8 mouse cellular contexts compared by ENCODE assay signal in the genomic region with DNA sequence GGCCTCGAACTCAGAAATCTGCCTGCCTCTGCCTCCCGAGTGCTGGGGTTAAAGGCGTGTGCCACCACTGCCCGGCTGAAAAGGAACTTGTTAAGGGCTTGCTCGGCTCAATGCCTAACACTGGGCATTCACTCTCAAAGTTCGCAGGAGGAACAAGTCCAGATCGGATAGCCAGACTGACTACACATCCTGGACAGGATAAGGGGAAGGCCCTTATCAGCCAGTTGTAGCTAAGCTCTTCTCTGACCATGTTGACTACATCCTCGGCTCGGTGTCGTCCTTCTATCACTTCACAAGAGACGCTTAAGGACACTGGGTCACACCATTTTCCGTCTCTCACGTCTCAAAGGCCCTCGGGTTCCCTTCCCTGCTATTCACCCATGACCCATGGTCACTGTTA. TPM values are rescaled to one million over a fixed set of nuclear protein-coding genes. Genes with fewer than 3 reads are reported as not detected.
DNase-seq lines count a peak whose midpoint lies in the region; ATAC-seq lines count a peak whose summit lies in the region.

No protein-coding gene starts in this region.

- no peak for DNase-seq in neural tube, embryonic 11.5 days (ENCODE audit: low spot score)
- no peak for DNase-seq in neural tube, embryonic 10.5 days (ENCODE audit: extremely low spot score, low spot score)
- DNase-seq in yolk sac, embryonic 10.5 days (ENCODE audit: low spot score): peak; percentile 16
- no peak for DNase-seq in thymus, adult 18-20 months
- no peak for DNase-seq in ovary, postnatal 14 days (ENCODE audit: low spot score)
- DNase-seq in kidney, adult 18-20 months: no peak

- 33% methylated on average over 14 of the region's 14 CpGs for WGBS in neural tube, embryonic 11.5 days
- 33% methylated on average over 14 of the region's 14 CpGs for WGBS in forebrain, embryonic 12.5 days
- WGBS in liver, embryonic 12.5 days (ENCODE audit: insufficient replicate concordance): 7% methylated on average over 14 of the region's 14 CpGs

- H3K27me3 ChIP-seq in neural tube, embryonic 11.5 days (ENCODE audit: control insufficient read depth, insufficient read depth, low read length): no peaks in the 10 kb centered on the region
- H3K27me3 ChIP-seq in forebrain, embryonic 12.5 days: no peaks in the 10 kb centered on the region
- H3K27me3 ChIP-seq in liver, embryonic 12.5 days (replicated peaks): 0 out of 2 replicates have a peak, but pooled peaks cover 4% of the 10 kb centered on the region

- peak overlapping the region; percentile 76 for H3K4me3 ChIP-seq in neural tube, embryonic 11.5 days (ENCODE audit: low read depth, low read length)
- peak overlapping the region; percentile 86 for H3K4me3 ChIP-seq in forebrain, embryonic 12.5 days (replicated peaks)
- H3K4me3 ChIP-seq in liver, embryonic 12.5 days: peak overlapping the region; percentile 96

- peaks cover 7% of the 10 kb centered on the region; the same call in 1 of the 2 replicates for H3K4me1 ChIP-seq in neural tube, embryonic 11.5 days (ENCODE audit: control insufficient read depth, insufficient read depth, low read length)
- H3K4me1 ChIP-seq in forebrain, embryonic 12.5 days: peaks cover 26% of the 10 kb centered on the region
- peaks cover 47% of the 10 kb centered on the region for H3K4me1 ChIP-seq in liver, embryonic 12.5 days

- peaks cover 10% of the 10 kb centered on the region; the same call in 1 of the 2 replicates for H3K36me3 ChIP-seq in neural tube, embryonic 11.5 days (ENCODE audit: control insufficient read depth, insufficient read depth, low read length)
- peaks cover 30% of the 10 kb centered on the region for H3K36me3 ChIP-seq in forebrain, embryonic 12.5 days (replicated peaks)
- peaks cover 38% of the 10 kb centered on the region for H3K36me3 ChIP-seq in liver, embryonic 12.5 days

- peak overlapping the region; percentile 54; the same call in 1 of the 2 replicates for H3K27ac ChIP-seq in neural tube, embryonic 11.5 days (ENCODE audit: low read depth, low read length)
- peak overlapping the region; percentile 75 for H3K27ac ChIP-seq in forebrain, embryonic 12.5 days
- H3K27ac ChIP-seq in liver, embryonic 12.5 days: peak overlapping the region; percentile 89

- H3K9ac ChIP-seq in neural tube, embryonic 11.5 days (ENCODE audit: low read length): peak overlapping the region; percentile 86
- H3K9ac ChIP-seq in forebrain, embryonic 12.5 days: peak overlapping the region; percentile 93
- peak overlapping the region; percentile 92 for H3K9ac ChIP-seq in liver, embryonic 12.5 days

- peak overlapping the region; percentile 96 for H3K4me2 ChIP-seq in neural tube, embryonic 11.5 days (ENCODE audit: low read depth)
- H3K4me2 ChIP-seq in forebrain, embryonic 12.5 days: peak overlapping the region; percentile 73
- peak overlapping the region; percentile 95 for H3K4me2 ChIP-seq in liver, embryonic 12.5 days

- H3K9me3 ChIP-seq in neural tube, embryonic 11.5 days (ENCODE audit: control insufficient read depth, low read length): no peaks in the 10 kb centered on the region
- H3K9me3 ChIP-seq in forebrain, embryonic 12.5 days: no peaks in the 10 kb centered on the region
- no peaks in the 10 kb centered on the region for H3K9me3 ChIP-seq in liver, embryonic 12.5 days (replicated peaks)

- ATAC-seq in neural tube, embryonic 11.5 days (ENCODE audit: insufficient read depth, low FRiP score, low TSS enrichment): 0 out of 2 replicates have a peak, but pooled peaks have one; percentile 27
- no peak for ATAC-seq in forebrain, embryonic 12.5 days (ENCODE audit: low FRiP score)
- peak; percentile 48 for ATAC-seq in liver, embryonic 12.5 days

RNA-seq across cellular contexts. Expression of a gene that starts 0.5 kb away (rescaled TPM):
- polyA plus RNA-seq in neural tube, embryonic 11.5 days (2014; fragmentation: Nextera tagmentation; extraction: Ambion mirVana): 12.0 and 14.4 TPM in 2 replicates
- polyA plus RNA-seq in forebrain, embryonic 12.5 days (2016; fragmentation: Nextera tagmentation; extraction: Ambion mirVana): 8.6 and 10.9 TPM in 2 replicates
- 8.1 and 9.6 TPM in 2 replicates for polyA plus RNA-seq in liver, embryonic 12.5 days (2016; fragmentation: Nextera tagmentation; extraction: Ambion mirVana)

RNA-seq across cellular contexts. Expression of a gene that starts 0.5 kb away (rescaled TPM):
- polyA plus RNA-seq in neural tube, embryonic 11.5 days (2014; fragmentation: Nextera tagmentation; extraction: Ambion mirVana): 26.4 and 29.0 TPM in 2 replicates
- polyA plus RNA-seq in forebrain, embryonic 12.5 days (2016; fragmentation: Nextera tagmentation; extraction: Ambion mirVana): 34.5 and 35.4 TPM in 2 replicates
- 31.3 and 32.3 TPM in 2 replicates for polyA plus RNA-seq in liver, embryonic 12.5 days (2016; fragmentation: Nextera tagmentation; extraction: Ambion mirVana)

RNA-seq across cellular contexts. Expression of a gene that starts 4.1 kb away (rescaled TPM):
- 0.65 TPM in 1 of 2 replicates, not detected in the other for polyA plus RNA-seq in neural tube, embryonic 11.5 days (2014; fragmentation: Nextera tagmentation; extraction: Ambion mirVana)
- polyA plus RNA-seq in forebrain, embryonic 12.5 days (2016; fragmentation: Nextera tagmentation; extraction: Ambion mirVana): 0.17 and 0.38 TPM in 2 replicates
- 0.13 and 0.25 TPM in 2 replicates for polyA plus RNA-seq in liver, embryonic 12.5 days (2016; fragmentation: Nextera tagmentation; extraction: Ambion mirVana)

RNA-seq across cellular contexts. Expression of a gene that starts 10.0 kb away (rescaled TPM):
- polyA plus RNA-seq in neural tube, embryonic 11.5 days (2014; fragmentation: Nextera tagmentation; extraction: Ambion mirVana): 61.2 and 65.7 TPM in 2 replicates
- 48.2 and 50.1 TPM in 2 replicates for polyA plus RNA-seq in forebrain, embryonic 12.5 days (2016; fragmentation: Nextera tagmentation; extraction: Ambion mirVana)
- polyA plus RNA-seq in liver, embryonic 12.5 days (2016; fragmentation: Nextera tagmentation; extraction: Ambion mirVana): 22.3 and 24.2 TPM in 2 replicates

RNA-seq across cellular contexts. Expression of a gene that starts 14.9 kb away (rescaled TPM):
- not detected in 2 replicates for polyA plus RNA-seq in neural tube, embryonic 11.5 days (2014; fragmentation: Nextera tagmentation; extraction: Ambion mirVana)
- 0.18 TPM in 1 of 2 replicates, not detected in the other for polyA plus RNA-seq in forebrain, embryonic 12.5 days (2016; fragmentation: Nextera tagmentation; extraction: Ambion mirVana)
- polyA plus RNA-seq in liver, embryonic 12.5 days (2016; fragmentation: Nextera tagmentation; extraction: Ambion mirVana): not detected in 2 replicates
